Mouse (Mus musculus) heart, embryonic 14.5 days (tissue): ENCODE data around the gene Prdm13. TPM values are rescaled to one million over a fixed set of nuclear protein-coding genes. Genes with fewer than 3 reads are reported as not detected.
A peak's percentile ranks its signal among the peaks of the same experiment; 100 is the strongest.

Experiments
- ATAC-seq: fragments of 200-750 bp; cut with Nextera tagmentation; 2 replicates; pipeline ENCODE4 v1.8.0; 2017; ENCODE audit warnings: low read depth, moderate TSS enrichment; ENCODE audit not compliant: insufficient number of reproducible peaks, insufficient read depth, low FRiP score
- H3K27ac ChIP-seq, 2 experiments: fragments of 200-500 bp in 1 of 2; fragments of 300-500 bp in 1 of 2; sonication (generic) in 1 of 2; replicated peaks in 1 of 2; 2 replicates each; pipeline ENCODE4 v1.5.1; 2012 to 2014; ENCODE audit warnings: low read depth in 2 of 2, low read length in 2 of 2, control low read depth in 1 of 2, mild to moderate bottlenecking in 1 of 2, mixed read lengths in 1 of 2; ENCODE audit not compliant: control insufficient read depth in 1 of 2, insufficient read depth in 1 of 2
- H3K27me3 ChIP-seq: fragments of 300-500 bp; sonication (generic); 2 replicates; pipeline ENCODE4 v1.6.1; 2014; ENCODE audit warnings: mild to moderate bottlenecking, low read length, control low read depth; ENCODE audit not compliant: control insufficient read depth, insufficient read depth
- H3K36me3 ChIP-seq: fragments of 300-500 bp; sonication (generic); 2 replicates; pipeline ENCODE4 v1.6.1; 2014; ENCODE audit warnings: mild to moderate bottlenecking, control low read depth, low read length, mixed read lengths; ENCODE audit not compliant: control insufficient read depth, insufficient read depth
- H3K4me1 ChIP-seq, 2 experiments: fragments of 200-500 bp in 1 of 2; fragments of 300-500 bp in 1 of 2; sonication (generic) in 1 of 2; 2 replicates each; pipeline ENCODE4 v1.6.1; 2012 to 2014; ENCODE audit warnings: low read length in 2 of 2, control low read depth in 1 of 2, mixed read lengths in 1 of 2; ENCODE audit not compliant: control insufficient read depth in 2 of 2, insufficient read depth in 2 of 2
- H3K4me2 ChIP-seq: fragments of 300-500 bp; sonication (generic); 2 replicates; pipeline ENCODE4 v1.6.1; 2014; ENCODE audit warnings: mild to moderate bottlenecking, low read length
- H3K4me3 ChIP-seq, 2 experiments: fragments of 200-500 bp in 1 of 2; fragments of 300-500 bp in 1 of 2; sonication (generic) in 1 of 2; 2 replicates each; pipeline ENCODE4 v1.5.1; 2012 to 2014; ENCODE audit warnings: low read length in 2 of 2, mild to moderate bottlenecking in 2 of 2, control low read depth in 1 of 2, low read depth in 1 of 2, moderate library complexity in 1 of 2; ENCODE audit not compliant: control insufficient read depth in 1 of 2, insufficient read depth in 1 of 2
- H3K9ac ChIP-seq: fragments of 300-500 bp; sonication (generic); 2 replicates; pipeline ENCODE4 v1.6.1; 2014; ENCODE audit warnings: mild to moderate bottlenecking, low read length
- H3K9me3 ChIP-seq: fragments of 300-500 bp; sonication (generic); 2 replicates; pipeline ENCODE4 v1.6.1; 2016; ENCODE audit warnings: low read length, control low read depth; ENCODE audit not compliant: control insufficient read depth
- WGBS: fragments of 180-500 bp; shearing (Covaris S2); extraction: QIAGEN DNeasy Blood & Tissue Kit; methylation state at CpG from one replicate; pipeline ENCODE4 v1.1.7; 2014; 5-methylcytosine and 5-hydroxymethylcytosine counted together
- polyA plus RNA-seq: library from polyadenylated mRNA; unstranded; fragments of >200 nt; fragmentation: Nextera tagmentation; extraction: Ambion mirVana; gene quantifications from 2 replicates; pipeline ENCODE4 v1.2.1, GENCODE M21; 2014

Gene Prdm13
- polyA plus RNA-seq, 1 experiment from 2014 or later, result not detected

DNA sequence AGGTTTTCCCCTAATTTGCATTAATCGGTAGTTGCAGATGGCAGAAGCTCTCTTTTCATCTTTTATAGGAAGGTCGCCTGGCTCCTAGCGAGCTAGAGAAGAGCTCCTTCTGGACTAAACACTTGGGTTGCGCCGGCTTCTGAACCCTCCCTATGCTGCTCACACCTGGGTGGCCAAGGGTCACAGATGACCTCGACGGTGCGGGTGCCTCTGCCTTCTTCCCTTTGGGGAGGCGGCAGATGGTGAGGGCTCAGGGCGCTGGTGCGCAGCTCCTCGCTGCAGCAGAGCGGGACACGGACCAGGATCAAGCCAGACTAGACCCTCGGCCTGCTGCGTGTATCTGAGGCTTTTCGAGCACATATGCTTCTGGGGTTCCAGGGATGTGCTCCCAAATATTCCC lies 11.7 kb downstream of the Prdm13 start:
- Histone ChIP-seq H3K4me3 (no peak overlapping the region), H3K9ac (no peak overlapping the region), H3K4me1 (peaks cover 0 to 4% of the 10 kb centered on the region in 2 experiments; a peak in 2 of 4 replicates), H3K27me3 (peaks cover 85% of the 10 kb centered on the region), H3K4me2 (no peak overlapping the region), H3K27ac (no peak overlapping the region), H3K36me3 (no peaks in the 10 kb centered on the region), H3K9me3 (no peaks in the 10 kb centered on the region)
- no peak for ATAC-seq
- WGBS, result 3% methylated on average over 17 of the region's 17 CpGs

DNA sequence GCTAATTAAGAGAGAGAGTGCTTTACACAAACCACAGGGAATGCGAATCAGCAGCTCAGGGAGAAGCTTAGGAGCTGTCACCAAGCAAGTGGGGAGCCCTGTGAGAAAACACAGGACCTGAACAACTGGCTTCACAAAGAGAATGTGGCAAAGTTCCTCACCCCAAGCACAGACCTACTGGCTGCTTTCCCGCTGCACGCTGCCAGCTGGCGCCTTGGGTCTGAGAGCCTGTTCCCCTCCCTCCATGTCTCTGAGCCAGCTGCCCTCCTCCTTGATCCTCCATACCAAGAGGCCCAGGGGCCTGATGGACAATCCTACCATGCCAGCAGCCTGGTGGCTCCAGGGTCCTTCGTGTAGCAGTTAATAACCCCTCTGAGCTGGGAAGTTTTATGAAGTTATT lies 19.8 kb downstream of the Prdm13 start:
- WGBS, result 2% methylated on average over 5 of the region's 5 CpGs
- Histone ChIP-seq H3K4me2 (peak overlapping the region; percentile 40), H3K9ac (no peak overlapping the region), H3K4me1 (0 out of 4 replicates have a peak, but pooled peaks cover 0 to 2% of the 10 kb centered on the region in 2 experiments), H3K9me3 (no peaks in the 10 kb centered on the region), H3K36me3 (no peaks in the 10 kb centered on the region), H3K4me3 (no peak overlapping the region), H3K27ac (no peak overlapping the region), H3K27me3 (peaks cover 11% of the 10 kb centered on the region)
- ATAC-seq, result no peak

DNA sequence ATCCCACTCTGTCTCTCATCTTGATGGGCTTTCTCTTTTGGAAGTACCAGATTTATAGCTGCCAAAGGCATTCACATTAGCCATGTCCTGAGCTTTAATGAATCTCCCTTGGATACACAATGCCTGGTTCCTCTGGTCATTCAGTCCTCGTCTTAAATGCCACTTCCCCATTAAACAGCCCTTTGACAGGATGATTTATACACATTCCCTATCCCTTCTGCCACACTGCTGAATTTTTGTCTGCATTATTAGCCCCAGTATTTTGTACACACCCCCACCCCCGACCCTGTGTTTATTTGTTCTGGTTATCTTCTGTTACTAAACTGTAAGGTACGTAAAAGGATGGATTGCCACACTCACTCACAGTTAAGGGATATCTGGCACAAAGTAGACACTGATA lies 27.6 kb downstream of the Prdm13 start:
- H3K4me3 ChIP-seq, result no peak overlapping the region
- no peak overlapping the region for H3K27ac ChIP-seq
- no peaks in the 10 kb centered on the region for H3K4me1 ChIP-seq
- H3K27me3 ChIP-seq, result no peaks in the 10 kb centered on the region
- H3K9ac ChIP-seq, result no peak overlapping the region
- no peaks in the 10 kb centered on the region for H3K36me3 ChIP-seq
- H3K4me2 ChIP-seq, result no peak overlapping the region
- ATAC-seq, result no peak
- no peaks in the 10 kb centered on the region for H3K9me3 ChIP-seq
- 48% methylated on average over 3 of the region's 3 CpGs for WGBS

DNA sequence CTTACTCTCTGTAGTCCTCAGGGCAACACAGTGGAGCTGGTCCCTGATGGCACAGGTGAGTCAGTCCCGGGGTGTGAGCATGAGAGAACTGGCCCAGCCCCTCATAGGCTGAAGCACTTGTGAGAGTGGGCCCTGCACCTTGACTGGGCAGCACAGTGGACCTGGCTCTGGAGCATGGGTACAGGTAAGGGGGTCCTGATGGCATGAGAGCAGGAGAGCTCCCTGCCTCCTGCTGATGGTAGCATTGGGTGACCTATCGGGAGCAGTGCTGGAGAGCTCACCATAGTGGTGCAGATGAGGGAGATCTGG lies 56.5 kb downstream of the Prdm13 start:
- H3K9ac ChIP-seq, result no peak overlapping the region
- no peaks in the 10 kb centered on the region for H3K9me3 ChIP-seq
- H3K27ac ChIP-seq, result no peak overlapping the region
- ATAC-seq, result no peak; the same call in 1 of the 2 replicates
- 71% methylated on average over 2 of the region's 2 CpGs for WGBS
- H3K27me3 ChIP-seq, result no peaks in the 10 kb centered on the region
- H3K4me2 ChIP-seq, result no peak overlapping the region
- H3K4me1 ChIP-seq, result no peaks in the 10 kb centered on the region
- H3K4me3 ChIP-seq, result no peak overlapping the region
- H3K36me3 ChIP-seq, result no peaks in the 10 kb centered on the region

DNA sequence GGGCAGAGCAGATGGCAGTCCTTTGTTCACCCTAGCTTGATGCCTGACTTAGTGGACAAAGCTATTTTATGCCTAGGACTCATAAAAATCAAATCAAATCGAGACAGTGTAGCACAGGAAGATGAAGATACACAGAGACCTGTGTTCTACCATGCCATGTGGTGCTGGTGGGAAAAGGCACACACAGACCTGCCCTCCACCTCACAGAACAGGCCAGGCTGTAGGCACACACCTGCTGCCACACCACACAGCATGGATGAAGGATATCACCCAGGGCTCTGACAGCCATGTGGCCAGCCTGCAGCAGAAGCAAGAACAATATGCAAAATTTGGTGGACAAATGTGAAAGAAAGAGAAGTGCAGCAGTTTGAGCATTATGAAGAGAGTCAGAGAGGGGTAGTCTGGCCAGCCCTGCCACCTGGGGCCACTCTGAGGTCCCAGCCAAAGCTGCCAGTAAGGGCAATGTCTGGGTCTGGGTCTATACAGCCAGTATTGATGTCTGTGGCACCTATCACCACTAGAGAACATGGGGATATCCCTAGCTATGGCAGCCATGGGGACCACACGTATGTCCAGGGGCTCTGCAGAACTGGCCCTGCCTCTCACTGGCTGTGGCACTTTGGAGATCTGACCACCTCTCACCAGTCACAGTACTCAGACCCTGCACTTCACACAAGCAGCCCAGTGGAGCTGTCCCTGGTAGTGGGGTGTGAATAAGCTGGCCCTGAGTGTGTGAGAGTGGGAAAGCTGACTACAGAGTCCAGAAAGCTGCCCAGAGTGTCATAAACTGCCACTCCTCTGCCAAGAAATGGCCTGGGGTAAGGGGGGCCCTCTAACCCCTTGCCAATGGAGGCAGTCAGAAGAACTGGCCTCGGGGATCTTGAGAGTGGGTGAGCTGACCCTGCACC lies 57.1 kb downstream of the Prdm13 start:
- H3K36me3 ChIP-seq, result no peaks in the 10 kb centered on the region
- H3K27ac ChIP-seq, result no peak overlapping the region
- WGBS, result 36% methylated on average over 3 of the region's 3 CpGs
- H3K9me3 ChIP-seq, result no peaks in the 10 kb centered on the region
- no peaks in the 10 kb centered on the region for H3K4me1 ChIP-seq
- no peaks in the 10 kb centered on the region for H3K27me3 ChIP-seq
- H3K4me2 ChIP-seq, result no peak overlapping the region
- H3K9ac ChIP-seq, result no peak overlapping the region
- H3K4me3 ChIP-seq, result no peak overlapping the region
- no peak for ATAC-seq

Other genes starting within 250 kb of the Prdm13 start
- 24.2 and 29.5 TPM in 2 replicates for gene Ccnc, start 41.7 kb upstream of the Prdm13 start, polyA plus RNA-seq
- 6.9 and 11.2 TPM in 2 replicates for gene Usp45, start 81.2 kb upstream of the Prdm13 start, polyA plus RNA-seq
- 18.5 and 19.1 TPM in 2 replicates for gene Tstd3, start 81.2 kb upstream of the Prdm13 start, polyA plus RNA-seq
- 85.3 and 86.0 TPM in 2 replicates for gene Pnisr, start 161.6 kb upstream of the Prdm13 start, polyA plus RNA-seq
- 20.2 and 21.0 TPM in 2 replicates for gene Coq3, start 193.7 kb upstream of the Prdm13 start, polyA plus RNA-seq
- gene Faxc, start 245.4 kb upstream of the Prdm13 start, polyA plus RNA-seq, result 3.8 and 4.1 TPM in 2 replicates